ENCODE assay signal across 8 mouse cellular contexts in the genomic region with DNA sequence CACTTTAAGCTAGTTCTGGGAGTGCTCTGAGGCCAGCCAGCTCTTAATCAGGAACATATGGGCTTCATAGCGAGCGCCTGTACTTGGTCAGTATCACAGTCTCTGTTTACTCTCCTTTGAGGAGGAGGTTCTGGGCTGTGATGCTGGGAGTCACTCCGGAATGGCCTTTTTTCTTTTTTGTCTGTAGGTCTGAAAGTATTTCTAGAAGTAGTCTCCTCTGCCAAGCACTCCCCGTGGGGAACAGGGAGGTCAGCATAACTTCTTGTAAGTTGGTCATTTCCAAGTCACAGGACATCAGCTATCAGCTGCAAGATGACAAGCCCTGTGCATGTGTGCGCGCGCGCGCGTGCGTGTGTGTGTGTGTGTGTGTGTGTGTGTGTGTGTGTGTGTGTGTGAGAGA. TPM values are rescaled to one million over a fixed set of nuclear protein-coding genes. Genes with fewer than 3 reads are reported as not detected.
A peak's percentile ranks its signal among the peaks of the same experiment; 100 is the strongest.
DNase-seq lines count a peak whose midpoint lies in the region; ATAC-seq and TF ChIP-seq lines count a peak whose summit lies in the region.

No protein-coding gene starts in this region.

- DNase-seq in embryo, embryonic 10 days (ENCODE audit: low spot score) = peak; percentile 65
- no peak for DNase-seq in embryo, embryonic 9.5 days (ENCODE audit: extremely low spot score)
- DNase-seq in gastrocnemius, postnatal 25 days = peak; percentile 72
- no peak for DNase-seq in thymus, postnatal 14 days
- DNase-seq in layer of hippocampus, postnatal 10 days (ENCODE audit: low spot score in 2 of 2) = no peak

- H3K4me3 ChIP-seq in brown adipose tissue, adult 24 weeks (ENCODE audit: insufficient read depth, low read depth, low read length) = no peak overlapping the region
- no peak overlapping the region for H3K4me3 ChIP-seq in intestine, embryonic 15.5 days (replicated peaks)
- H3K4me3 ChIP-seq in testis, adult 2 months (ENCODE audit: control insufficient read depth, low read depth, low read length) = no peak overlapping the region

- TF ChIP-seq POLR2A in testis, adult 2 months (IDR thresholded peaks at IDR 0.05; ENCODE audit: control insufficient read depth, low read depth, low read length) = no peak

- H3K9ac ChIP-seq in intestine, embryonic 15.5 days = no peak overlapping the region

- H3K27ac ChIP-seq in brown adipose tissue, adult 24 weeks (replicated peaks; ENCODE audit: low read depth, low read length) = peak overlapping the region; percentile 54
- no peak overlapping the region for H3K27ac ChIP-seq in intestine, embryonic 15.5 days
- H3K27ac ChIP-seq in testis, adult 2 months (ENCODE audit: control insufficient read depth, insufficient read depth, low read depth, low read length) = peak overlapping the region; percentile 74

- no peak for TF ChIP-seq CTCF in testis, adult 2 months (IDR thresholded peaks at IDR 0.05; ENCODE audit: control insufficient read depth, insufficient read depth, insufficient replicate concordance, low read depth, low read length)

- no peaks in the 10 kb centered on the region for H3K9me3 ChIP-seq in intestine, embryonic 15.5 days

- peaks cover 18% of the 10 kb centered on the region for H3K36me3 ChIP-seq in intestine, embryonic 15.5 days
- H3K36me3 ChIP-seq in testis, adult 2 months (ENCODE audit: control insufficient read depth, insufficient read depth, low read length) = no peaks in the 10 kb centered on the region

- ATAC-seq in intestine, embryonic 15.5 days = peak; percentile 42; the same call in 1 of the 2 replicates

- peaks cover 5% of the 10 kb centered on the region for H3K4me1 ChIP-seq in brown adipose tissue, adult 24 weeks (ENCODE audit: control insufficient read depth, insufficient read depth, insufficient read length, low read length)
- H3K4me1 ChIP-seq in intestine, embryonic 15.5 days (replicated peaks) = no peaks in the 10 kb centered on the region
- peaks cover 12% of the 10 kb centered on the region for H3K4me1 ChIP-seq in testis, adult 2 months (ENCODE audit: control insufficient read depth, insufficient read depth, low read length)

- no peaks in the 10 kb centered on the region for H3K27me3 ChIP-seq in intestine, embryonic 15.5 days (replicated peaks)
- no peaks in the 10 kb centered on the region for H3K27me3 ChIP-seq in testis, adult 2 months (ENCODE audit: control insufficient read depth, insufficient read depth, low read length)

- no peak overlapping the region for H3K4me2 ChIP-seq in intestine, embryonic 15.5 days (replicated peaks)

- WGBS in intestine, embryonic 15.5 days = 78% methylated on average over 11 of the region's 11 CpGs

RNA-seq across cellular contexts. Expression of a gene that starts 7.8 kb away (rescaled TPM):
- polyA plus RNA-seq in brown adipose tissue, adult 24 weeks (2012; ENCODE audit: insufficient read depth, insufficient read length, missing spikeins) = not detected in 2 replicates
- 1 to 10 TPM in 1 of 2 experiments, under 1 TPM in 1; 0.77 to 2.2 TPM for total RNA-seq in gastrocnemius, postnatal 25 days (2021)
- polyA plus RNA-seq in intestine, embryonic 15.5 days (2015; fragmentation: Nextera tagmentation; extraction: Ambion mirVana) = 94.2 and 107 TPM in 2 replicates
- polyA plus RNA-seq in testis, adult 2 months (2012; rRNA removed) = 16.5 and 17.1 TPM in 2 replicates
- 1 to 10 TPM; 4.6 to 6.4 TPM for total RNA-seq in layer of hippocampus, postnatal 10 days (2021)

RNA-seq across cellular contexts. Expression of a gene that starts 30.6 kb away (rescaled TPM):
- 19.7 and 29.7 TPM in 2 replicates for polyA plus RNA-seq in brown adipose tissue, adult 24 weeks (2012; ENCODE audit: insufficient read depth, insufficient read length, missing spikeins)
- 10 to 100 TPM; 14.3 to 17.5 TPM for total RNA-seq in gastrocnemius, postnatal 25 days (2021)
- 16.3 and 16.7 TPM in 2 replicates for polyA plus RNA-seq in intestine, embryonic 15.5 days (2015; fragmentation: Nextera tagmentation; extraction: Ambion mirVana)
- polyA plus RNA-seq in testis, adult 2 months (2012; rRNA removed) = 6.7 and 6.9 TPM in 2 replicates
- 1 to 10 TPM; 7.5 to 7.8 TPM for total RNA-seq in layer of hippocampus, postnatal 10 days (2021)

RNA-seq across cellular contexts. Expression of a gene that starts 44.6 kb away (rescaled TPM):
- 11.2 and 29.0 TPM in 2 replicates for polyA plus RNA-seq in brown adipose tissue, adult 24 weeks (2012; ENCODE audit: insufficient read depth, insufficient read length, missing spikeins)
- total RNA-seq in gastrocnemius, postnatal 25 days (2021) = 1 to 10 TPM; 4.1 to 5.3 TPM
- polyA plus RNA-seq in intestine, embryonic 15.5 days (2015; fragmentation: Nextera tagmentation; extraction: Ambion mirVana) = 76.7 and 81.2 TPM in 2 replicates
- polyA plus RNA-seq in testis, adult 2 months (2012; rRNA removed) = 2.9 TPM in 2 replicates
- 10 to 100 TPM; 17.2 to 21.3 TPM for total RNA-seq in layer of hippocampus, postnatal 10 days (2021)

Comparison
In these comparisons a context has a peak if more than half of its experiments do, and no peak if none do; other contexts are left out.
1. DNase-seq: peak in embryo, embryonic 10 days (single experiment) and gastrocnemius, postnatal 25 days (single experiment); none in embryo, embryonic 9.5 days (single experiment), thymus, postnatal 14 days (single experiment) and layer of hippocampus, postnatal 10 days (0 of 2).
2. RNA of a gene that starts 7.8 kb away (polyA plus RNA-seq): 94.2 to 107 TPM in intestine, embryonic 15.5 days and 16.5 to 17.1 TPM in testis, adult 2 months; not detected in brown adipose tissue, adult 24 weeks; every median in the first group is over 10 times any median in the second.